Mouse (Mus musculus): Measurements from ENCODE around the gene Shc1. TPM values are rescaled to one million over a fixed set of nuclear protein-coding genes. Genes with fewer than 3 reads are reported as not detected.

Shc1 gene
- total RNA-seq (2017) = 51.4 and 58.1 TPM in 2 replicates

GRCm38 (mm10) chr3:89418170-89418860 is at the start of gene Shc1, which contains the start of gene Cks1b:
Shc1 (plus strand) TSS chr3:89418443.
Cks1b (minus strand) TSS chr3:89418383.
- ATAC-seq (ENCODE audit: extremely low read depth, insufficient number of reproducible peaks, low FRiP score, poor library complexity, severe bottlenecking) = peak; percentile 91

- ATAC-seq (ENCODE audit: extremely low read depth, insufficient number of reproducible peaks, low FRiP score, poor library complexity, severe bottlenecking) = no peak
Observed at GRCm38 (mm10) chr3:89373581-89374231, 44.5 kb upstream of the Shc1 start.

- no peak for ATAC-seq (ENCODE audit: extremely low read depth, insufficient number of reproducible peaks, low FRiP score, poor library complexity, severe bottlenecking)
Observed at GRCm38 (mm10) chr3:89377831-89378230, 40.4 kb upstream of the Shc1 start.

- ATAC-seq (ENCODE audit: extremely low read depth, insufficient number of reproducible peaks, low FRiP score, poor library complexity, severe bottlenecking) = peak; percentile 57
Observed at GRCm38 (mm10) chr3:89378394-89379067, 39.7 kb upstream of the Shc1 start.

- ATAC-seq (ENCODE audit: extremely low read depth, insufficient number of reproducible peaks, low FRiP score, poor library complexity, severe bottlenecking) = 0 out of 2 replicates have a peak, but pooled peaks have one; percentile 7
Observed at GRCm38 (mm10) chr3:89379388-89380131, 38.7 kb upstream of the Shc1 start.

GRCm38 (mm10) chr3:89380291-89380690 is 38.0 kb upstream of the Shc1 start:
- no peak for ATAC-seq (ENCODE audit: extremely low read depth, insufficient number of reproducible peaks, low FRiP score, poor library complexity, severe bottlenecking)

- ATAC-seq (ENCODE audit: extremely low read depth, insufficient number of reproducible peaks, low FRiP score, poor library complexity, severe bottlenecking) = no peak
Observed at GRCm38 (mm10) chr3:89380711-89381110, 37.5 kb upstream of the Shc1 start.

- no peak for ATAC-seq (ENCODE audit: extremely low read depth, insufficient number of reproducible peaks, low FRiP score, poor library complexity, severe bottlenecking)
Observed at GRCm38 (mm10) chr3:89381233-89381632, 37.0 kb upstream of the Shc1 start.

GRCm38 (mm10) chr3:89382033-89382882 is 36.0 kb upstream of the Shc1 start:
- no peak for ATAC-seq (ENCODE audit: extremely low read depth, insufficient number of reproducible peaks, low FRiP score, poor library complexity, severe bottlenecking)

GRCm38 (mm10) chr3:89382950-89383349 is 35.3 kb upstream of the Shc1 start:
- no peak for ATAC-seq (ENCODE audit: extremely low read depth, insufficient number of reproducible peaks, low FRiP score, poor library complexity, severe bottlenecking)

- ATAC-seq (ENCODE audit: extremely low read depth, insufficient number of reproducible peaks, low FRiP score, poor library complexity, severe bottlenecking) = no peak
Observed at GRCm38 (mm10) chr3:89383651-89384255, 34.5 kb upstream of the Shc1 start.

GRCm38 (mm10) chr3:89384331-89385076 is 33.7 kb upstream of the Shc1 start:
- no peak for ATAC-seq (ENCODE audit: extremely low read depth, insufficient number of reproducible peaks, low FRiP score, poor library complexity, severe bottlenecking)

GRCm38 (mm10) chr3:89385451-89385850 is 32.8 kb upstream of the Shc1 start:
- ATAC-seq (ENCODE audit: extremely low read depth, insufficient number of reproducible peaks, low FRiP score, poor library complexity, severe bottlenecking) = no peak

- no peak for ATAC-seq (ENCODE audit: extremely low read depth, insufficient number of reproducible peaks, low FRiP score, poor library complexity, severe bottlenecking)
Observed at GRCm38 (mm10) chr3:89386438-89387420, 31.5 kb upstream of the Shc1 start.

GRCm38 (mm10) chr3:89387632-89388031 is 30.6 kb upstream of the Shc1 start:
- no peak for ATAC-seq (ENCODE audit: extremely low read depth, insufficient number of reproducible peaks, low FRiP score, poor library complexity, severe bottlenecking)

- no peak for ATAC-seq (ENCODE audit: extremely low read depth, insufficient number of reproducible peaks, low FRiP score, poor library complexity, severe bottlenecking)
Observed at GRCm38 (mm10) chr3:89388134-89388881, 29.9 kb upstream of the Shc1 start.

Data from neutrophil, adult 5-6 weeks (primary cell).